Mouse (Mus musculus) E14TG2a.4 (cell line): ENCODE measurements at regions not wholly inside any gene's neighbourhood (a gene's known extent, or its start where the extent isn't known, plus 50 kb on each side); places are given as distances from the start of the nearest gene placed in this dataset.

Experiments used
- CTCF ChIP-seq: conservative IDR thresholded peaks from 2 replicates; pipeline ENCODE4 v1.5.1; 2014; ENCODE audit warnings: low read length
- NANOG ChIP-seq: IDR thresholded peaks from 2 replicates; pipeline ENCODE4 v1.6.1; 2014; ENCODE audit warnings: borderline replicate concordance, low read length, mixed read lengths
- POU5F1 ChIP-seq: IDR thresholded peaks from 2 replicates; pipeline ENCODE4 v1.6.1; 2014; ENCODE audit warnings: low read length, borderline replicate concordance

DNA sequence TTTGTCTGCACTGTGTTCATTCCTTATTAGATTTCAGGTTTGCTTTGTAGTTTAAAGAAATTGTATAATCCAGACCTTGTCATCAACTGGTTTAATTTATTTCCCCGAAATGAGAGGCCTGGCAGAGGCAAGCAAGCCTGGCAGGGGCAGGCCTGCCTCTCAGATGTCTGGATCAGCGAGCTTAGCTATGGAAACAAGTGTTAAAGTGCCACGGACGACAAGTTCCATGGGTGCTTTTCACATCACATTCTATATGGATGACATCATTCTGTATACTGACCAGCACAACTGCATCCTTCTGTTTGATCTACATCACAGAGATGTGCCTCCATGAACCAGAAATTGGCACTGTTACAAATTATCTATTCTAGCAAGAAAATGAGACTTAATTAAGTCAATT lies 312.5 kb downstream of the Olfr1505 start:
- TF ChIP-seq CTCF (no peak), NANOG (no peak), POU5F1 (no peak)
